Mouse (Mus musculus) cerebellum, adult 11-12 months (tissue): ENCODE data around the gene Rgs14.

Experiments used
- DNase-seq: peaks from one replicate; pipeline ENCODE4 v3.0.0; 2022

Gene Rgs14

GRCm38 (mm10) chr13:55369531-55370114 lies at the start of gene Rgs14:
Gene Rgs14 (plus strand): TSS chr13:55369732.
- DNase-seq: no peak

GRCm38 (mm10) chr13:55319931-55320533 lies 49.5 kb upstream of the Rgs14 start, which contains the start of gene Prelid1:
Gene Prelid1 (plus strand): TSS chr13:55320500.
- DNase-seq: peak; percentile 56

- DNase-seq: peak; percentile 88
Observed at GRCm38 (mm10) chr13:55321434-55322129, 48.0 kb upstream of the Rgs14 start, which contains the start of gene Rab24. Gene Rab24 (minus strand): TSS chr13:55321946.

- peak; percentile 46 for DNase-seq
Observed at GRCm38 (mm10) chr13:55322130-55322825, 47.3 kb upstream of the Rgs14 start.

GRCm38 (mm10) chr13:55325596-55325995 lies 43.9 kb upstream of the Rgs14 start:
- no peak for DNase-seq

- DNase-seq: no peak
Observed at GRCm38 (mm10) chr13:55327169-55327568, 42.4 kb upstream of the Rgs14 start.

GRCm38 (mm10) chr13:55327633-55328032 lies 41.9 kb upstream of the Rgs14 start:
- DNase-seq: peak; percentile 82

- no peak for DNase-seq
Observed at GRCm38 (mm10) chr13:55328171-55328570, 41.4 kb upstream of the Rgs14 start.

- no peak for DNase-seq
Observed at GRCm38 (mm10) chr13:55328641-55329040, 40.9 kb upstream of the Rgs14 start.

GRCm38 (mm10) chr13:55329109-55329682 lies 40.3 kb upstream of the Rgs14 start:
- DNase-seq: peak; percentile 60

- peak; percentile 72 for DNase-seq
Observed at GRCm38 (mm10) chr13:55329683-55330566, 39.6 kb upstream of the Rgs14 start, which contains the start of gene Mxd3. Gene Mxd3 (minus strand): TSS chr13:55329823.

GRCm38 (mm10) chr13:55330567-55331400 lies 38.7 kb upstream of the Rgs14 start:
- DNase-seq: no peak

GRCm38 (mm10) chr13:55332331-55332730 lies 37.2 kb upstream of the Rgs14 start:
- DNase-seq: no peak

GRCm38 (mm10) chr13:55335701-55336100 lies 33.8 kb upstream of the Rgs14 start:
- DNase-seq: no peak

GRCm38 (mm10) chr13:55337341-55337975 lies 32.1 kb upstream of the Rgs14 start:
- no peak for DNase-seq

GRCm38 (mm10) chr13:55338131-55339054 lies 31.1 kb upstream of the Rgs14 start:
- no peak for DNase-seq

GRCm38 (mm10) chr13:55339259-55339658 lies 30.3 kb upstream of the Rgs14 start:
- no peak for DNase-seq

- no peak for DNase-seq
Observed at GRCm38 (mm10) chr13:55342469-55342868, 27.1 kb upstream of the Rgs14 start.

GRCm38 (mm10) chr13:55344286-55344685 lies 25.2 kb upstream of the Rgs14 start:
- no peak for DNase-seq
